Mouse (Mus musculus): ENCODE results near the gene Irf8. TPM values are rescaled to one million over a fixed set of nuclear protein-coding genes. Genes with fewer than 3 reads are reported as not detected.

Gene Irf8
- total RNA-seq (2021) = 1 to 10 TPM; 3.5 to 4.2 TPM
- long read RNA-seq, experiment 1, partial matches to known transcripts = 1 of 4 reads
- long read RNA-seq, experiment 1, other reads (novel, unspliced or antisense) = 1 of 4 reads
- long read RNA-seq, experiment 2, transcript Irf8-201 (9 exons, 2,847 nt) = major isoform, 5 of 12 reads
- long read RNA-seq, experiment 2, partial matches to known transcripts = 3 of 12 reads
- long read RNA-seq, experiment 2, other reads (novel, unspliced or antisense) = 4 of 12 reads

DNA sequence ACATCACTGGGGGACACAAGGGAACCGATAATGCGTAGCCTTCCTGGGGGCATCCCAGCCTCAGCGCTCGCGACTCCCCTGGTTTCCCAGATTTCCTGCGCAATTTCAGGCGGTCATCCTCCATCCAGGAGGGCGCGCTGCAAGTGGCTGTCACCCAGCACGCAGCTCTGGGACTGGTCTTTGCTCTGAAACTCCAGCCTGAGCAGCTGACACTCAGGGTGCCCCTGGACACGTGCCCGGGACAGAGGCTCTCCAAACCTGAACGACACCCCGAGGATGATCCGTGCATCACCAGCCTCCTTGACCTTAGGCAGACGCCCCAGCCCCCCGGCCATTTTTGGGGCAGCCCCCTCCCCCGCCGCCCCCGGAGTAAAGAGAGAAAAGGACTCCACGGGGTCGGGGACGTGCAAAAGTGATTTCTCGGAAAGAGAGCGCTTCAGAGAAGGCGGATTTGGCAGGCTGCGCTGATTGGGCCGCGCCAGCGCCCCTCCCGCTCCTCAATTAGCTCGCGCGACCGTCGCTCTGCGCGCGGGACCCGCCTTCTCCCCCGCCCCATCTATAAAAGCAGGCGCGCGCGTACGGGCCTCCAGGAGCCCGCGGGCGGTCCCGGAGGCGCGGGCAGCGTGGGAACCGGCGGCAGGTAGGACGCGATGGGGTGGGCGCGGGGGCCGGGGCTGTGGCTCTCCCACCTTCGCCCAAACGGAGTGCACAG lies at the start of gene Irf8:
TSS of gene Irf8 (plus strand) at position 589 of the 712 bp plus-strand sequence.
- peak; percentile 81 to 86 for DNase-seq (ENCODE audit: low spot score in 2 of 2)

DNA sequence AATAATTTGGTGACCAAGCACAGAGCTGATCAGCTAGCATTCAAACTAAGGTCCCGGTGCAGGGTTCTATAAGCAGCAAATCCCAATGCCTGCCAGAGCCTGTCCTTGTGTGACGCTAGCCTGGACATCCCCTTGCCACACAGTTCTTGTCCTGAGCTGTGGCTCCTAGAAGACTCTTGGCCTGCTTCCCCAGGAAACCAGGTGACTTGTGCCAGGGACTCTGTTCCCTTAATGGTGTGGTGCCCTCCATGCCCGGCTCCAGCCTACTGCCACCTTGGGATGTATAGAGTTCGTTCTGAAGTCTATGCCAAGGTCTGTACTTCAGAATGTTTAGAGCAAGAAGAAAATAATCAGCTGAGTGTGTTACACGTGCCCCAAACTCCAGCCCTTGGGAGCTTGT lies 49.6 kb upstream of the Irf8 start:
- no peak for DNase-seq (ENCODE audit: low spot score in 2 of 2)

DNA sequence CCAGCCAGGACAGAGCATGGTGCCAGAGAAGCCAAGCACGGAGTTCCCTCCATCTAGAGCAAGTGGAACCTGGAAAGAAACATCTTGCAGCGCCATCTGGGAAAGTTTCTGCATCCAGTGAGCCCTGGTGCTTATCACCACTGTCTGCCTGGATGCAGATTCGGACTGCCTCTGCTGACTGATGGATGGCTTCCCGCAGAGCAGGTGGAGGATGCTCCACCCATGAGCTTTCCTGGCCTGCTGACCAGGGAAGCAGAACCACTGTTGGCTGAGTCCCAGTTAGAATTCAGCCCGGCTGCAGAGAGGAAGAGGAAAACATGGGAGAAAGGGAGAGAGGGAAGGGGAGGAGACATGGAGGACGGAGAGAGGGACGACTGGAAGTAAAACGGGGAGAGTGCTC lies 48.4 kb upstream of the Irf8 start:
- no peak for DNase-seq (ENCODE audit: low spot score in 2 of 2)

DNA sequence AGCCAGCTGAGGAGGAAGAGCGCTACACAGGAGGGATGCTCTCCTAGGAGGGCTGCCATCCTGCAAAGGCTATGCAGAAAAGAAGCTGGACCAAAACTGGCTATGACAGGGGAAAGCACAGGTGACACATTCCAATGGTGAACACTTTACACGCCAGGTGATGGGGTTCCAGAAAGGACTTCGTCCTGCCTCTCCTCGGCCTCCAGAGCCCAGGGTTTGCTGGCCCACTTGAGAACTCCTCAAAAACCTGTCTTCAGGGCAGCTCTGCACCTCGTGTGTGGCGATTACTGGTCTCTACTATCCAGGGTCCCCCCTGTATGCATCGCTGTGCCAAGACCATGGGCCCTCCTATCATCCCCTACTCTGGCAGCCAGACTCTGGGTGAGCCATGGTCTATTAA lies 47.6 kb upstream of the Irf8 start:
- DNase-seq (ENCODE audit: low spot score in 2 of 2) = no peak

DNA sequence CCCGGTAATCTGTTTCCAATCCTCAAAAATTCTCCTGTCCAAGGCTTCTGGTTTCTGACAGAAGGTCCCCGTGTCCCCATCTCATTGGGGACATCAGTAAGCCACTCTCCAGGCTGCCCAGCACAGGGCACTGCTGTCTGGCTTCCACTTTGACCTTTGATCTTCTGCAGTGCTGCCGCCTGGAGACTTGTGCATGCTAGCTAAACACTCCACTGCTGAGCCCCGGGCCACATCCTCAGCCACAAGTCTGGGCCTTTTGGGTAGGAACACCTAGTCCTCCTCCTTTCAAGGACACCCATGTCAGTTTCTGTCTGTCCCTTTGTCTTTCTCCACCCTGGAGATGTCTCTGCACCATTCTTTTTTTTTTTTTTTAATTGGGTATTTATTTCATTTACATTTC lies 43.2 kb upstream of the Irf8 start:
- DNase-seq (ENCODE audit: low spot score in 2 of 2) = no peak

DNA sequence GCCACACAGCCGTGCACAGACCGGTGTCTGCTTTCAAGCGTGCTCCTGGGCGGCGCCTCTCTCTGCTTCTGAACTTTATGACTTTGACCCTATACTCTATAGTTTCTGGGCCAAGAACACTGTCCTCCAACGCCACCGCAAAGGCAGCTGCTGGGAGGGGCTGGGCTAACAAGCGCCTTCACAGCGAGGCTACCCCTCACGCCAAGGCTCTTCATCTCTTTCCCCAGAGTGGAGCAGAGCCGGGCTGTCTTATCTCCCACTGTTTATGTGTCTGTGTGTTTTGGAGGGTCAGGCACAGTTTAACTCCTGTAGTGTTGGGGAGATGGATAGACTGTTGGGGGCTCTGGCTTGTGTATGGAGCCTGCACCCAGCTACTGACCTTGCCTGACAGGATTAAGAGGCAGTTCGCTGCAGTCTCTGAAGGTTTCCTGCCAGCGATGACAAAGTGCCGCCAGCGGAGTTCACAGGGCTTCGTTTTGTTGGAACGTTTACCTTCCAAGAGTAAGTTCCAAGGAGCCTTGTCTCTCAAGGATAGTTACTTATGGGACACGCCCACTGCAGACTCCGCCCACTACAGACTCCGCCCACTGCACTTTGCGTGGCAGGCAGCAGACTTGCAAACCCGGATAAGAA lies 42.2 kb upstream of the Irf8 start:
- peak in 1 of 2 experiments; percentile 43 for DNase-seq (ENCODE audit: low spot score in 2 of 2)

DNA sequence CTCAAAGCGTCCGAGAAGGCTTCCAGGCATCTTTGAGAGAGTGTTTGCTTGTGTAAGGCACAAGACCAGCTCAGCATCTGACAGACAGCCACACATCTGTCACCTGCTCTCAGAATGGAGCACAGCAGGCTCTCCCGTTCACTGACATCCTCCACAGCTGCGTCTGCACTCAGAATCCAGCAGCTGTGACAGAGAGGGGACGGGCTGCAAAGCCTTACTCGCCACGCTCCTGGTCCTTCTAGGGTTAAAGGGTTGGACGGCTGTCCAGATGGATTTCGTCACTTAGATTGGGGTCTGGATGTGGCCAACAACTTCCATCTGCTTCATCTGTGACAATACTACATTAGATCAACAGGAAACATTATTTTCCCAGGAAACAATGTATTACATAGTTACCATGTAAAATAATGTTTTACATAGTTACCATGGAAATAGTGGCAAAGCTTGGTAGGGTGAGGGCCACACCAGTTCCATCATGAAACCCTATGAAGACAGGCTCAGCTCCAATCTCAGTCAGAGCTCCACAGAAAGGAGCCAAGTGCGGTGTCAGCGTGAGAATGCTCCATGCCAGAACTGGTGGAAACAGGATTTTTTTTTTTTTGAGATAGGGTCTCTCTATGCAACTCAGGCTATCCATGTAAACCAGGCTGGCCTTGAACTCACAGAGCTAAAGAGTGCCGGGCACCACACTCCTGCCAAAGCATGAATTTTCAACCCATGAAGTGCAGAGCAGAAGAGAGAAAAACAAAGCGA lies 39.6 kb upstream of the Irf8 start:
- DNase-seq (ENCODE audit: low spot score in 2 of 2) = peak in 1 of 2 experiments; percentile 38

DNA sequence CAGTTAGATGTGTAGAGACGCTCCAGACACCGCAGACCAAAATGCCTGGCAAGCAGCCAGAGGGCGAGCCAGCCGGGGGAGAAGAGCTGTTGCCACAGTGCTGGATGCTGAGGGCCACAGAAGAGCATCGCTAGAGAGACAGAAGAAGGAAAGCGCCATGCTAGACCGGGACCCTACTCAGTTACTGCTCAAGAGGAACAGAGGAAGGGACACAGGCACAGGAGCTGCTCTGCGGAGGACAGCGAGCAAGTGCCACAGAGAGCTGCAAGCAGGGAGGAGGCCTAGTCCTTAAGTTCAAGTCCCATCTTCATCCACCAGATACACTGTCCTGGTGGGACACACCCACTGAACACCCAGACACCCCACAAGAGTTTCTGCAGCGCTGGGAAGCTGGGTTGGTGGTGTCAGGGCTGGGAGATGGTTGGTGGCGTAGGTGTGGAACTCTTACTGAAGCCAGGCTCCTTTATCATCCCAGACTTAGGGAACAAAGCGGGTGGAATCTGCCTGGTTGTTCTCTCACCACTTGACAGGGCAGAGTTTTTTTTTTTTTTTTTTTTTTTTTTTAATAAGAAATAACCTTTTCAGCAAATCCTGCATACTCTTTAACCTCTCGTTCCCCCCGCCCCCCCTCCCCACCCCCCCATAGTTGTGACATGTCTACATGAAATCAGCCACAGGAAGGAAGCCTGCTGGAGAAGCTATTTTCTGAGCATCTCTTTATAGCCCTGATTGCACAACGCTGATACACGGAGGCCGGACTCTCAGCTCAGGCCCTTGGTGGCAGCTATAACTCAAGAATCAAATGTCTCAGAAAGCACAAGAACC lies 38.8 kb upstream of the Irf8 start:
- DNase-seq (ENCODE audit: low spot score in 2 of 2) = peak in 1 of 2 experiments; percentile 68

DNA sequence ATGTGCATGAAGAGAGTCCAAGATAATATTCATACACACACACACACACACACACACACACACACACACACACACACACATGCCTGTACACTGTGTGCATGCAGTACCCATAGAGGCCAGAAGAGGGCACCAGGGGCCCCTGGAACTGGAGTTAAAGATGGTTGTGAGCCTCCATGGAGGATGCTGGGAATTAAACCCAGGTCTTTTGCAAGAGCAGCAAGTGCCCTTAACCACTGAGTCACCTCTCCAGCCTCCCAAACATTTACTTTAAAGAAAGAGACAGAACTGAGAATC lies 38.2 kb upstream of the Irf8 start:
- no peak for DNase-seq (ENCODE audit: low spot score in 2 of 2)

DNA sequence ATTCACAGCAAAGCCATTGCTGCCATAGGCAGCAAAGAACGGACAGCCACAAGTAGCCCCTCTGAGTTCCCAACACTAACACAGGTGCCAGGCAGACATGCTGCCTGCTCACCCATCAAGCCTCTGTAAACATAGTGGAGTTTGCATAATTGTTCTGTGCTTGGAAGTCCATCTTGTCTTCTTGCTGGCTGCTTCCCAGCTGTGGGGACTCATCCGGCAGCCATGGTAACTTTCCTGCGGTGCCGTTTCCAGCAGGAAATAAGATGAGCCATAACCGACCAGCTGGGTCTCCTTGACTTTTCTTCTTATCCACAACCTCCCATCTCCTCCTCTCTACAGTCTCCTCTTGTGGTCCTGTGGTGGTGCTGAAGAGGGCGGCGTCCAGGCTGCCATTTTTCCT lies 37.7 kb upstream of the Irf8 start:
- DNase-seq (ENCODE audit: low spot score in 2 of 2) = no peak

DNA sequence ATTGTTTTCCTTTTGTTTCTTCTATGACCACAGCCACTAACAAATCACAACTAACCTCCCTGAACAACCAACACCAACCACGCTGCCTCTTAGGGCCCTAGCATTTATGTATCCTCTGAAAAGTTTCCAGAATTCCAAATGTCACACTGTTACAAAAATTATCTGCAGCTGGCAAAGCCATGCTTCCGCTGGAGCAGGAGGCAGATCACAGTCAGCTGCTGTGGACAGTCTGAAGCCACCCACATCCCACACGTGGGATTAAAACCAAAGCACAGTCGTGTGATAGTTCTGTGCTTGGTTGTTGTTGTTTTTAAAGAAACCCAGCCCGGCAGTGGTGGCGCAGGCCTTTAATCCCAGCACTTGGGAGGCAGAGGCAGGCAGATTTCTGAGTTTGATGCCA lies 37.1 kb upstream of the Irf8 start:
- DNase-seq (ENCODE audit: low spot score in 2 of 2) = no peak

DNA sequence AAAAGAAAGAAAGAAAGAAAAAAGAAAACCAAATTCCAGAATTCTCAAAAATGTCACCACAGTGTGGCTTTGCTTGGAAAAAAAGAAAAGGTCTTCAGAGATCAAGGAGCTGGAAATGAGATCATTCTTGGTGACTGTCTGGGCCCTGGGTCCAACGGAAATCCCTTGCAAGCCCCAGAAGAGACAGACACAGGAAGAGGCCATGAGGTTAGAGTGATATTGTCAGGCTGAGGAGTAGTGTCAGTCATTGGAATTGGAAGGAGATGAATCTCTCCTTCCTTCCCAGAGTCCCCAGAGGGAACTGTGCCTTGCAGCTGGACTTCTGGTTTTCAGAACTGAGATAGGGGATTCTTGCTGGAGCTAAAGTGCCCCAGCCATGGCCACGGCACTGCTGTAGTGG lies 36.6 kb upstream of the Irf8 start:
- no peak for DNase-seq (ENCODE audit: low spot score in 2 of 2)

DNA sequence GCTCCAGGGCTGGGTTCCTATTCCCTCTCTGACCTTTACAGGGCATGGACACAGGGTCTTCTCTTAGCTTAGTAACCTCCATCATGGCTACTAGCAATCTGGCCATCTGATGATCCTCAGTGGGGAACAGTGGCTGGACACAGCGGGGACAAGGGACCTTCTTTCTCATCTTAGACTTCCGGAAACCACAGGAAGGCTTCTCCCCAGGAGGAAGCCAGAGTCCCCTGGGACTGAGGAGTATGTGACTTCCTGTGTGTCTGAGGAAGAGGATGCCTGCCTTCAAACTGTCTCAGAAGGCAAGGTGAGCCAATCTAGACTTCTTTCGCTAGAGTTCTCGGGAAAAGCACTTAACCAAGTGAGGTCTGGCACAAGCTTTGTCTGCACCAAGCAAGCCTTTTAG lies 36.1 kb upstream of the Irf8 start:
- DNase-seq (ENCODE audit: low spot score in 2 of 2) = no peak

DNA sequence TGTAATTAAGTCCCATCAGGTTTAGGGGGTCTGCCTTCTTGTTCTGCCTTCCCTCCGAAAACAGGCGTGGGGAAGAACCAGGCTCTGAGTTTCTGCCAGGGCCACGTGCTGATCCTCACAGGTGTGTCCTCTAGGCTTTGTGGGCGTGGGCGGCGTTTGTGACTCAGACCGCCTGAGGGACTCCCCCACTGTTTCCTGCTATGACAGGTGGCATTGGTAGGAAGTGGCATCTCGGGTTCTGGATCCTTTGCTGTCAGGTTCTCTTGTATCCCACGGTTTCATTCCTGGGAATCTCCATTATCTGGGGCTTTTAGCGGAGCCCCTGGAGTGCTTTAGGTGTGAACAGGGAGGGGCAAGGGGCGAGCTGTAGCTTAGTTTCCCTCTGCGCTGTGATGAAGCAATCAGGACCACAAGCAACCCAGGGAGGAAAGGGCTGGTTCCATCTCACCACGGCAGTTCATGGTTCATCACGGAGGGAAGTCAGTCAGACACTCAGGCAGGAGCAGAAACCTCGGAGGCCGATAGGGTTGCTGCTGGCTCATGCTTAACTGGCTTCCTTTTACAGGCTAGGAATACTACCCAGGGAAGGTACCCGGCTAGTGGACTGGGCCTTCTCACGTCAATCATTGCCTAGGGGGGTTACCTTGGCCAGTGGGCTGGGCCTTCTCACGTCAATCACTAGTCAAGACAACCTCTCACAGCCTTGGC lies 34.2 kb upstream of the Irf8 start:
- DNase-seq (ENCODE audit: low spot score in 2 of 2) = no peak

DNA sequence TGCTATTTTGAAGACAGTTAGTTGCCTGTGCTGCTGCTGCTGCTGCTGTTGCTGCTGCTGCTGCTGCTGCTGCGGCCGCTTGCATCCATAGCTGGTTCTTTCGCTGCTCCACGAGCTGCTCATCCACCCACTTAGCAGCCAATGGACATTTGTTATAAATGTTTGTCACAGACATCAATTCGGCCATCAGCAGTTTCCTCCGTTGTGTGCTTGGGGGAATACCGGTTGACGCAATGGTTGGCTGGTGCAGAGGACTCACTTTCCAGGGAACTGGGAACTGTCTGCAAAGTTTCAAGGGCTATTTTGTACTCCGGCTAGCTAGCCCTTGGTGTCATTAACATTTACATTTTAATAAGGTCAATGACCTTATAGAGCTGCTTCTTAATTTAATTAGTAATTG lies 32.0 kb upstream of the Irf8 start:
- DNase-seq (ENCODE audit: low spot score in 2 of 2) = peak in 1 of 2 experiments; percentile 39

DNA sequence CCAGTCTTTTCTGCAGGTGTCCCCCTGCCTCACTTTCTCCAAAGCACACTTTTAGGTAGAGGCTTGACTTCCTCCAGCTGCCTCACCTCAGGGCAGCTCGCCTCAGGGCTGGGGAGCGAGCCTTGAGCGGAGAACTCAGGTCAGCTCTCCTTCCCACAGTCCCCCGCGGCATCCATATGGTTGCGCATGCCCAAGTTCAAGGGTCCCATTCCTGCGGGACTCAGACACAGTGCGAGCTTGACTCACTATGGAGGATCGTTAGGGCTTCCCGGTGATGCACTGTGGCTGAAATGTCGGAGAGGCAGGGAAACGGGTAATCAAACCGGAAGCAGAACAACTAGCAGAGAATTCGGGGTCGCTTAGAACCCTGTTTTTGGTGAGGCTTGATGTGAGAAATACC lies 31.0 kb upstream of the Irf8 start:
- no peak for DNase-seq (ENCODE audit: low spot score in 2 of 2)

DNA sequence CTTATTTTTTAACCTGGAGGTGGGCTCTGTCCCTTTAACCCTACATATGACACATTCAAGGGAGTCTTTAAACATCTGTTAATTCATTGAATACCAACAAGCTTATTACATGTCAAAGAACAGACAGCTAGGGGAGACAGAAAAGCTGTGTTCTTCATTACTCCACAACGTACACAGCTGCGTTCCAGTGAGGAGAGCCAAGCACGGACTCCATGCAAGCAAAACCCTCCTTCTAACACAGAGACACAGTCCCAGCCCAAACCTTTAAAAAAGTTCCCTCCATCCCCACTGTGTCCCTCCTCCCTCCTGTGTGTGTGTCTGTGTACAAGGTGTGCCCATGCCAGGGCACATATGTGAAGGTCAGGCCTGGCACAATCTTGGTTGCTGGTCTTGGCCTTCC lies 30.0 kb upstream of the Irf8 start:
- DNase-seq (ENCODE audit: low spot score in 2 of 2) = no peak

DNA sequence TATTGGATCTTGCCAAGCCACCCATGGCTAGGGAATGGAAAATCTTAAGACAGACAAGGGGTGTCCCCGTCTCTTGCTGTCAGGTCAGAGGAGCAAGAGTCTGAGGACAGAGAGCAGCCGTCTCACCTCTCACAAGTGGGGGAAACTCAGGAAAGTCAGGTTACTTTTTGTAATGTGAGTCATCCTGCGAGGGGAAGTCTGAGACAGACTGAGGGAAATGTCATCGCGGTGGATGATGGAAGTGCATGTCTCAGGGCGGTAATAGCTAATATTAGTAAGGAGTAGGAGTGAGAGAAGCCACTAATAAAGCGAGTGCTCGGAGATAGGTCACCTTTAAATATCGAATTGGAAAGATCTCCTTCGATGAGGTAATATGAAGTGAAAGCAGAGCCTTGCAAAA lies 27.0 kb upstream of the Irf8 start:
- no peak for DNase-seq (ENCODE audit: low spot score in 2 of 2)

DNA sequence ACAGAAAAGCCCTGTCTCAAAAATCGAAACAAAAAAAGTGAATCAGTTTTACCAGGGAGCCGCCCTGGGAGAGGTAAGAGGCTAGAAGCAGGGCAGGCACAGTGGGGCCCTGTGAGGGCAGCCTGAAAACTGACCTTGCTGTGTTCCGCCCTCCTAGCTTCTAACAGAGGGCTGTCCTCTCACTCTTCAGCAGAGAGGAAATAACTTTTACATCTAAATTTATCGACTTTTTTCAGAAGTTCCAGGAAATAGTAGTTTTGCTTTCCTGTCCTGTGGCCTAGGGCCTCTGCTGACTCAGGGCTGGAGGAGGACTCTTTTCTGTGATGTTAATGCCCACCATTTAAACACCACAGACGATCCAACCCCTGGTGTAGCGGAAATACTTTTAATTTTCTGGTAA lies 21.0 kb upstream of the Irf8 start:
- no peak for DNase-seq (ENCODE audit: low spot score in 2 of 2)

DNA sequence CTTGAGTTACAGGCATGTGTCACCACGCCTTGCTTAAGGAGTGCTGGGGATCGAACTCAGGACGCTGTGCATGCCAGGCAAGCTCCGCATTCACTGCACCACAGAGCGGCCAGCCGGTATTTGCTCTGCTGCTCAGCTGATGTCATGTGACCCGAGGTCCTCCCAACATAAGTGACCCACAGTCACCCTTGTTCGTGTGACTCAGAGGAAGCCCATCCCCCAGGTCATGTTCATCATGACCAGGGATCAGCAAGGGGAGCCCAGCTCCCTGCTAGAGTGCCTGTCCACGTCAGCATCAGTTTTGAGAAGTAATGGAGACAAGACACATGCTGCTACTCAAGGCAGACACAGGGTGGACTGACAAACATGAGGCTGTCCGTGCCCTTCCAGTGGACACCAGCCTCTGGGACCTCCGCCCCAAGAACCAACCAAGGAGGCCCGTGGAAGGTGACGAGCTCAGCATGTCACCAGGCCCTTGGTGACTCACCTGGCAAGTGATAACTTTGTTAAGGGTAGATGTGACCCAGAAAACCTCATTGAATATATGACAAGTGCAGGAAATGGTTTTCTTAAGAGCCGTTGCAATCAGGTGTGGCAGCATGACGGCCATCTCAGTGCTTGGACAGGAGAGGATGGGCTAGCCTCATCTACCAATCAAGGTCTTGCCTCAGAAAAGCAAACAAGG lies 20.0 kb upstream of the Irf8 start:
- DNase-seq (ENCODE audit: low spot score in 2 of 2) = no peak

Data from gastrocnemius, postnatal 4 days (tissue).